Mouse (Mus musculus) cerebellum, postnatal 36 days (tissue): ENCODE measurements around the gene H2-T24.
"Not testable (repeated sequence)": the region's sequence is repeated elsewhere in the genome, so short reads cannot be mapped to it uniquely, and the experiment has no call there.

Source experiments
- DNase-seq, 2 experiments: peaks; one replicate each; pipeline ENCODE4 v3.0.0; 2021 to 2022; ENCODE audit warnings: mixed read lengths in 2 of 2

Gene H2-T24

GRCm38 (mm10) chr17:36023710-36024654, 3.6 kb upstream of the H2-T24 start:
- no peak for DNase-seq

- no peak for DNase-seq
Observed at GRCm38 (mm10) chr17:36022922-36023321, 2.6 kb upstream of the H2-T24 start.

GRCm38 (mm10) chr17:36022098-36022497, 1.7 kb upstream of the H2-T24 start:
- no peak for DNase-seq

DNA sequence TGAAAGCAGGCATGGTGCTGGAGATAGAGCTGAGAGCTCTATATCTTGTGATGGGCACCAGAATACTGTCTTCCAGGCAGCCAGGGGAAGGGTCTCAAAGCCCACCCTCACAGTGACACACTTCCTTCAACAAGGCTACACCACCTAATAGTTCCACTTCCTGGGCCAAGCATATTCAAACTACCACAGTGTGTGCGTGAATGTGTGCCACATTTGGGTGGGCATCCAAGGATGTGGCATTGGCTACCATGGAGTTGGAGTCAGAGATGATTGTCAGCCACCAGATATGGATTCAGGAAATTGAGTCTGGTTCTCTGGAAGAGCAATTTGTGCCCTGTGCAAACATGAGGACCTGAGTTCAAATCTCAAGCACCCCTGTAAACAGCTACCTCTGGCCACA, 949 bp upstream of the H2-T24 start:
- DNase-seq, result no peak

DNA sequence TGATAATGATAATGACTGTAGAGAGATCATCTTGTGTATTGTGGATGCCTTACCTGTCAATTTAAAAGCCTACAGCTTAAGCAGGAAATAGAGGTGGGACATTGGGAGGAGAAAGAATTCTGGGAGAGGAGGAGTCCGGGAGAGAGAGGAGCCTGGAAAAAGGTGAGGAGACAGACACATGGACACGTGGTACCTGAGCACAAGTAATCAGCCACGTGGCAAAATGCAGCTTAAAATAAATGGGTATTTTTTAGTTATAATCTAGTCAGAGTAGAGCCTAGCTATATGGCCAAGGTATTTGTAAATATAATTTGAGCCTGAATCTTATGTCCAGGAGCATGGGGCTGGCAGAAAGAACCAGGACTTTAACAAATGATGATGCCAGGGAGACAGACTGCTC, 841 bp downstream of the H2-T24 start:
- no peak for DNase-seq

GRCm38 (mm10) chr17:36018979-36019378, 1.4 kb downstream of the H2-T24 start:
- DNase-seq, result no peak

DNA sequence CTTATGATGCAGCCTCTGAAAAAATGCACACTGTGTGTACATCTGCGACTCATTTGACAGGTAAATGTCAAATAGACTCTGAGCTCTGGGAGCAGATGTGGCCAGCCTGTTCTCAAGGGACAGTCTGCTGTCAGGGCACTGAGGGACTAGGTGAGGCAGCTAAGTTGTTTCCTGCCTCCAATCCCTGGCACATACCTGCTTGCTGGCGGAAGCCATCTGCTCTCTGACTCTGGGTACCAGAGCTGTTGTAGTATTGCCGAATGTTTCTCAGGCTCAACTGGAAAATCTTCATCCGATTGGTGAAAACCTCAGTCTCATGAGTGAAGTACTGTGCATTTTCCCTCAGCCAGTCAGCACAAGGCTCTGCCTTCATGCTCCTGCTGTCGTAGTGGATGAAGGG, 3.3 kb downstream of the H2-T24 start:
- DNase-seq, result peak in 1 of 2 experiments; percentile 29

- no peak for DNase-seq
Observed at GRCm38 (mm10) chr17:36014977-36015376, 5.4 kb downstream of the H2-T24 start.

DNA sequence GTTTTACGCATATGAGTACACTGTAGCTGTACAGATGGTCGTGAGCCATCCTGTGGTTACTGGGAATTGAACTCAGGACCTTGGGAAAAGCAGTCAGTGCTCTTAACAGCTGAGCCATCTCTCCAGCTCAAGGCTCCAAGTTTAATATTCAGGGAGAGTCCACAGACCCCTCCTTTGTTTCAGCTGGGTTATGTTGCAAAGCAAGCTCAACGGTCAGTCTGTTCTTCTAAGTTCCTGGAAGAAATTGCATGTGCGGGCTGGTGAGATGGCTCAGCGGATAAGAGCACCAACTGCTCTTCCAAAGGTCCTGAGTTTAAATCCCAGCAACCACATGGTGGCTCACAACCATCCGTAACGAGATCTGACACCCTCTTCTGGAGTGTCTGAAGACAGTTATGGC, 16.0 kb downstream of the H2-T24 start:
- DNase-seq, result not testable (repeated sequence)

GRCm38 (mm10) chr17:36003331-36003730, 17.0 kb downstream of the H2-T24 start:
- DNase-seq, result no peak

- DNase-seq, result no peak
Observed at GRCm38 (mm10) chr17:36001966-36002365, 18.4 kb downstream of the H2-T24 start.

GRCm38 (mm10) chr17:36001121-36001897, 19.1 kb downstream of the H2-T24 start:
- DNase-seq, result no peak

DNA sequence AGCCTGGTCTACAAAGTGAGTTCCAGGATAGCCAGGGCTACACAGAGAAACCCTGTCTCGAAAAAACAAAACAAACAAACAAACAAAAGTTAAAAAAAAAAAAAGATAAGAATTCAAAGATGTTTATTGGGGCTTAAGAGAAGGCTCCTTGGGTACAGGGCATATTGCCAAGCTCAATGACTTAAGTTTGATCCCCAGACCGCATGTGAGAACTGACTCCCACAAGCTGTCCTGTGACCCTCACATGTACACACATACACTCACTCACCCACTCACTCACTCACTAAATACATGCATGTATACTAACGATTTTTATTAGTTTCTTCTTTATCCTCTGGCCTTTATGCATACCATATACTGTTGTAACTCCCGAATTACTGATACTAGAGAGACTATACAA, 20.0 kb downstream of the H2-T24 start:
- no peak for DNase-seq

DNA sequence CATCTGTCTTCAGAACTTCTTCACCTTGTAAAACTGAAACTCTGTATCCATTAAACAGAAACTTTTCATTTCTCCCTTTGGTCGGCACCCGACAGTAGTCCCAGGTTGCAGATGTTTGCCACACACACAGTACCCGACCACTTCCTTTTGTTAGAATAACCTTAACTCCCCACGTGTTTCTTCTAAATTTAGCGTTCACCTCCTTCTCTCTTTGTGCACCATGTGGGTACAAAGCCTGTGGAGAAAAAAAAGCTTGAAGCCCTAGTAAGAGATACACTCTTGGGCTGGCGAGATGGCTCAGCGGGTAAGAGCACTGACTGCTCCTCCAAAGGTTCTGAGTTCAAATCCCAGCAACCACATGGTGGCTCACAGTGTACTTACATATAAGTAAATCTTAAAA, 21.0 kb downstream of the H2-T24 start:
- no peak for DNase-seq

- DNase-seq, result no peak
Observed at GRCm38 (mm10) chr17:35998545-35999305, 21.6 kb downstream of the H2-T24 start.

- DNase-seq, result no peak
Observed at GRCm38 (mm10) chr17:35997713-35998510, 22.4 kb downstream of the H2-T24 start.

DNA sequence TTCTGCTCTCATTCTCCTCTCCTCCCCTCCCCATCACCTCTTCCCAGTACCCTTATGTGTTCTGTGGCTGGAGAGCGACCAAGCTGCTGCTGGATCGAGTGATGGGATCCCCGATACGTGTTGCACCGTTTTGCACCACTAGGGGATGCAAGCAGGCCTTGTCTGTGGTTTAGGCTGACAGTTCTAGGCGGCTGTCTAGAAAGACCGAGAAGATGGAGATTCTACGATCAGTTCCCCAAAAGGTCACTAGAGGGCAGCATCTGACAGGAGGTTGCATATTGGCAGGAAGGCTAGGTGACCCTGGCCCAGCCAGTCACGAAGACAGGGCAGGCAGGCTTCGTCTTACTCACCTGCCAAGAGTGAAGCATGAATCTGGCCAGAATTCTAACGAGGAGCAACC, 23.4 kb downstream of the H2-T24 start:
- peak; percentile 93 to 99 for DNase-seq

DNA sequence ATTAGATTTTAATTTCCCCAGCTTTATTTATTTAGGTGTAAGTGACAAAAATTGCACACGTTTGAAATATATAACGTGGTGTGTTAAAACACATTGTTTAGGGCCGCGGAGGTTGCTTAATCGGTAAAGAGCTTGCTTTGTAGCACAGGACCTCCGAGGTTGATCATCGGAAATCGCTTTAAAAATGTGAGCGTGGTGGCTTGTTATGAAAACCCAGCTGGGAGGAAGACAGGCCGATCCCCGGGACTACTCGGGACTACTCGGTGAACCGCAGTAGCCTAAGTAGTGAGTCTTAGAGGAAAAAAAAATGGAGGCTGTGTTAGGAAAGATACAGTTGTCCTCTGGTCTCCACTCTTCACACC, 25.5 kb downstream of the H2-T24 start:
- DNase-seq, result no peak

DNA sequence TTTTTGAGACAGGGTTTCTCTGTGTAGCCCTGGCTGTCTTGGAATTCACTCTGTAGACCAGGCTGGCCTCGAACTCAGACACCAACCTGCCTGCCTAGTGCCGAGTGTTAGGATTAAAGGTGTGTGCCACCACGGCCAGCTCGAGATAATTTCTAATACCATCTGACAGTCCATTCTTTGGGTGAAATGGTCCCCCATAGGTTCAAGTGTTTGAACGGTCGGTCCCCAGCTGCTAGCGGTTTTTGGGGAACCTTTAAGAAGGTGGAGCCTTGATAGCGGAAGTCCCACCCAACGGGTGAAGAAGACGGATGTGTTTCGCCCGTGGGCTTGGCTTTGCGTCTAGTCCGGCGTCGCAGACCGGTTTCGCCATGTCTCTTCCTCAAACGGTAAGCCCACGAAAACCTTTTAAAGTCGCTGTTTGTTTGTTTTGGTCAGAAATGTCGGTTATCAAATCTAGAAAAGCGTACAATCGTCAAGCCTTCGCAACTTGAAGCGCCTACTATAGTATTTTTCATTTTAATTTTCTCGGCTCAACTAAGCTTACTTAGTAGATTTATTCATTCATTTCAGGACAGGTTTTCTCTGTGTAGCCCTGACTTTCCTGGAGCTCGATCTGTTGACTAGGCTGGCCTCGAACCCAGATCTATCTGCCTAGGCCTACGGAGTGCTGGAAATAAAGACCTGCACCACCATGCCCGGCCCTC, 26.0 kb downstream of the H2-T24 start:
- DNase-seq, result peak; percentile 78 to 79

DNA sequence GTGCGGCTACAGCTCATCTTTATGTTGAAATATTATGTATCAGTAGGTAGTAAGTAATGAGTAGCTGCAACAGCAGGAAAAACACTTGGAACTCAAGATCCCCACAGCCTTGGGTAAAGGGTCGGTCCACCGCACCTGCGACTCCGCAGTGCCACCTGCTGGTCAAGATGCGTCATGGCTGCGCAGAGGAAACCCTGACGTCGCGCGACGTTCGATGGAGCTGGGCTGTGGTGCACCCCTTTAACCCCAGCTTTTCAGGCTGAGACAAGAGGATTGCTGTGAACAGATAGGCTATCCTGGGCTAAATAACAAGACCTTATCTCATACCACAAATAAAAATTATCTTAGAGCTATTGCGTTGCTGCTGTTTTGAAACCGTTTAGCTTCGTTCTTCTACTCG, 26.7 kb downstream of the H2-T24 start:
- peak; percentile 79 to 80 for DNase-seq

DNA sequence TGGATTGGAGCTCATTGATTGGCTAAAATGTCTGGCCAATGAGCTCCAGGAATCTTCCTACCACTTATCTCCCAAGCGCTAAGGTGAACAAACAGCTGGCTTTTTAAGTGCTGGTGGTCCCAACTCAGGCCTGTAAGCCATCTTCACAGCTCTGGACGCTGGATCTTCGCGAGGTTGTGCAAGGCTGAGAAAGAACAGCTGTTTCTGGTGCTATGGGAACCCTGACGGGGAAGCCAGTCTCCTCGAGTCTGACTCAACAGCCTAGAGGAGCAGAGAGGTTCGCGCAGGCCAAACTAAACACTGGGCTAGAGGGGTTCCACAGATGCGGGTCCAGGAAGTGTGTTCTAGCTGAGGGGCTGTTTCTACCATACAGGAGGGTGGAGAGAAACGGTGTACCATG, 28.6 kb downstream of the H2-T24 start:
- DNase-seq, result no peak

GRCm38 (mm10) chr17:35981776-35982175, 38.6 kb downstream of the H2-T24 start:
- DNase-seq, result no peak
